Mouse (Mus musculus): ENCODE results near the gene Stt3b. TPM values are rescaled to one million over a fixed set of nuclear protein-coding genes. Genes with fewer than 3 reads are reported as not detected.

Stt3b gene
- polyA plus RNA-seq, 1 experiment from 2014 or later: 106 TPM

DNA sequence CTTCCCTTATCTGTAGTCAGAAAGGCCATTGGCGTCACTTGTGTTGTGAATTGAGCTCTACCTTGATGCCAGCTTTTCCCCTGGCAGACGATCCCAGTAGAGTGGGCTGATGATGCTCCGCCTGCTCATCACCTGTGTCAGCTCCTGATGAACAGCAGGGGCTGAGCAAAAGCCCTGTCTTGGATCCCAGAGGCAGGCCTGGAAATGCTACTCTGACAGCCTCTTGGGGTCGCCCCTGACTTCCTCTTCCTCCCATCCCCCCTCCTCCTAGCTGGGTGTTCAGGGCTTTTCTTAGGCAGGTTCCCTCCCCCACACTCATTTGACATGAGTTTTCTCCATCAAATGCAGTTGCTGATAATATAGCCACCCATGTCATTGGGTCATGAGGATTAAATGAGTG, 81.1 kb downstream of the Stt3b start:
- no peak overlapping the region for H3K9ac ChIP-seq
- ATAC-seq: no peak
- no peaks in the 10 kb centered on the region for H3K27me3 ChIP-seq (replicated peaks)
- no peaks in the 10 kb centered on the region for H3K36me3 ChIP-seq
- H3K9me3 ChIP-seq (replicated peaks): no peaks in the 10 kb centered on the region
- H3K4me3 ChIP-seq: no peak overlapping the region
- 53% methylated on average over 4 of the region's 4 CpGs for WGBS (ENCODE audit: insufficient replicate concordance)
- H3K27ac ChIP-seq: no peak overlapping the region
- peaks cover 11% of the 10 kb centered on the region for H3K4me1 ChIP-seq
- H3K4me2 ChIP-seq: no peak overlapping the region

DNA sequence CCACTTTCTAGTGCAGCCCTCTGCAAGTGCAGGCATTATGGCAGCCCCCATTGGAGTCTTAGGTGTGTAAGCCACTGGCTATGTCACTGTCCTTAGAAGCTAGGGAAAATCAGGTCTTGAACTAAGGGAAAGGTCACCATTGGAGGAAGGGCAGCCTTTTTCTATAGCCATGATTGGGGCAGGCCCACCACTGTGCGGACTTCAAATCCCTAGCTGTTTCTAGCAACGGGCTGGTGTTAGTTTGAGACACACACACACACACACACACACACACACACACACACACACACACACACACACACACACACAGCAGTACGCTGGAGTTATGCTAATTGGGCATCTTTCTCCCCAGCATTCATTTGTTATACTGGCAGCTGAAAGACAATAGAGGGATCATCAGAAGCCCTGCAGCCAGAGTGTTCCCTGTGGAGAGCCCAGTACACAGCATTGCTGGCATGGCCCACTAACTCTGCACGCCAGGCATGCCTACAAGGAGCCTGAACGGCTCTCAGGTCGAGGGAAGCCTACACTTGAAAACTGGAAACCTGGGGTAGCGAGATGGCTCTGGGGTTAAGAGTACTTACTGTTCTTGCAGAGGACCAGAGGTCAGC, 85.4 kb downstream of the Stt3b start:
- no peaks in the 10 kb centered on the region for H3K36me3 ChIP-seq
- no peak overlapping the region for H3K4me2 ChIP-seq
- H3K27me3 ChIP-seq (replicated peaks): no peaks in the 10 kb centered on the region
- no peak overlapping the region for H3K9ac ChIP-seq
- peaks cover 9% of the 10 kb centered on the region for H3K4me1 ChIP-seq
- 75% methylated on average over 7 of the region's 7 CpGs for WGBS (ENCODE audit: insufficient replicate concordance)
- H3K27ac ChIP-seq: no peak overlapping the region
- no peaks in the 10 kb centered on the region for H3K9me3 ChIP-seq (replicated peaks)
- no peak for ATAC-seq
- H3K4me3 ChIP-seq: no peak overlapping the region

DNA sequence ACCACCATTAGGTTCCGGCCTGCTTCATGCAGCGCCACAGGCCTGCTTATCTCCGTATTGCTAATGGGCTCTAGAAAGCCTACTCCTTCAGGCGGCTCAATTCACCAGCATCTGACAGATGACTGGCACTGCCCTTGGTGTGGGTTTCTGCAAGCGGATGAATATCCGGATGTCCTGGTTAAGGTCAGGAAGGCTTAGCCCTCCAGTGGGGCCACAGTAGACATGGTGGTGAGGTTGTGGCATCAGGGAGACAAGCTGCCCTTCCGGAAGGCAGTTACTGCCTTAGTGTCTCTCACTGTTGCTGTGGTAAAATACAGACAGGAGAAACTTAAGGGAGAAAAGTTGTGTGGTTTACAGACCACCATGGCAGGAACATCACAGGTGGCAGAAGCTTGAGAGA, 89.0 kb downstream of the Stt3b start:
- ATAC-seq: no peak
- Histone ChIP-seq H3K4me3 (no peak overlapping the region), H3K27ac (no peak overlapping the region), H3K36me3 (no peaks in the 10 kb centered on the region), H3K4me1 (peaks cover 22% of the 10 kb centered on the region), H3K27me3 (replicated peaks) (no peaks in the 10 kb centered on the region), H3K4me2 (no peak overlapping the region), H3K9ac (no peak overlapping the region), H3K9me3 (replicated peaks) (no peaks in the 10 kb centered on the region)
- 76% methylated on average over 7 of the region's 7 CpGs for WGBS (ENCODE audit: insufficient replicate concordance)

DNA sequence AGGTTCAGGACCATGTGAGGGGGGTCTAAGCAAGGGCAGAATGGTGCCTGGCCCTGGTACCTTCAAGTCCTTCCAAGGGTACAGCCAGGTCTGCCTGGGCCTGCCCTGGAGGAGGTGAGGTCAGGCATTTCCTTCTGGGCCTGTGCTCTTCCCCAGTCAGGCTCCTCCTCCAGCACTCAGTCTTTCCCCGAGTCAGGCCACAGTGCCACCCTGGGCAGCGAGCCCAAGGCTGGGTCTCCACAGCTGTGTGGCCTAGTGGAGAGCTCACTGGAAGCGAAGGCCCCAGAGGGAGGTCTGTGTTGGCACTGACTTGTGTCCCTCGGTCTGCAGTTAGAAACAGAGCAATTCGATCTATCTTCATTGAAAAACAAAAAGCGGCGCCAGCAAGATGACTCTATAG, 89.8 kb downstream of the Stt3b start:
- WGBS (ENCODE audit: insufficient replicate concordance): 67% methylated on average over 7 of the region's 7 CpGs

DNA sequence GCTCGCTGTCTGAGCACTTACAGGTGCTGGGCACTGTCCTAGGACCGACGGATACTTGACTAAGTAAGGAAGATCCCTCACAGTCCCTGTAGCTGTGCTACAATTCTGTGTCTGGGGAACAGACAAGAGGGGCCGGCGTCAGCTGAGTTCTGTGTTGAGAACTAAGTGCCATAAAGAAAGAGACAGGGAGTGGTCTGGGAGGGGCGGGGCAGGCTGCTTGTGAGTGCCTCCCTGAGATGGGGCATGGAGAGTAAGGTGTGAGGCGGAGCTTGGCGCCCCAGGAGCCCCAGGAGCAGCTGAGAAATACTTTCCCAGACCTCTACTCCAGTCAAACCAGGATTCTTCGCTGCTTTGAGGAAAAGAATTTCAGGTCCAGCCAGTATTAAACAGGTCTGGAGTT, 92.2 kb downstream of the Stt3b start:
- no peaks in the 10 kb centered on the region for H3K36me3 ChIP-seq
- peak overlapping the region; percentile 23; the same call in 1 of the 2 replicates for H3K4me2 ChIP-seq
- WGBS (ENCODE audit: insufficient replicate concordance): 30% methylated on average over 9 of the region's 9 CpGs
- H3K4me1 ChIP-seq: peaks cover 42% of the 10 kb centered on the region
- ATAC-seq: peak; percentile 72
- H3K9ac ChIP-seq: no peak overlapping the region
- H3K27me3 ChIP-seq (replicated peaks): no peaks in the 10 kb centered on the region
- no peak overlapping the region for H3K27ac ChIP-seq
- no peaks in the 10 kb centered on the region for H3K9me3 ChIP-seq (replicated peaks)
- H3K4me3 ChIP-seq: no peak overlapping the region

More for the DNA sequence above, 89.8 kb downstream of the Stt3b start:
- H3K36me3 ChIP-seq: no peaks in the 10 kb centered on the region
- no peaks in the 10 kb centered on the region for H3K27me3 ChIP-seq (replicated peaks)
- ATAC-seq: no peak
- no peak overlapping the region for H3K9ac ChIP-seq
- no peaks in the 10 kb centered on the region for H3K9me3 ChIP-seq (replicated peaks)
- peaks cover 30% of the 10 kb centered on the region for H3K4me1 ChIP-seq
- no peak overlapping the region for H3K4me2 ChIP-seq
- no peak overlapping the region for H3K4me3 ChIP-seq
- no peak overlapping the region for H3K27ac ChIP-seq

DNA sequence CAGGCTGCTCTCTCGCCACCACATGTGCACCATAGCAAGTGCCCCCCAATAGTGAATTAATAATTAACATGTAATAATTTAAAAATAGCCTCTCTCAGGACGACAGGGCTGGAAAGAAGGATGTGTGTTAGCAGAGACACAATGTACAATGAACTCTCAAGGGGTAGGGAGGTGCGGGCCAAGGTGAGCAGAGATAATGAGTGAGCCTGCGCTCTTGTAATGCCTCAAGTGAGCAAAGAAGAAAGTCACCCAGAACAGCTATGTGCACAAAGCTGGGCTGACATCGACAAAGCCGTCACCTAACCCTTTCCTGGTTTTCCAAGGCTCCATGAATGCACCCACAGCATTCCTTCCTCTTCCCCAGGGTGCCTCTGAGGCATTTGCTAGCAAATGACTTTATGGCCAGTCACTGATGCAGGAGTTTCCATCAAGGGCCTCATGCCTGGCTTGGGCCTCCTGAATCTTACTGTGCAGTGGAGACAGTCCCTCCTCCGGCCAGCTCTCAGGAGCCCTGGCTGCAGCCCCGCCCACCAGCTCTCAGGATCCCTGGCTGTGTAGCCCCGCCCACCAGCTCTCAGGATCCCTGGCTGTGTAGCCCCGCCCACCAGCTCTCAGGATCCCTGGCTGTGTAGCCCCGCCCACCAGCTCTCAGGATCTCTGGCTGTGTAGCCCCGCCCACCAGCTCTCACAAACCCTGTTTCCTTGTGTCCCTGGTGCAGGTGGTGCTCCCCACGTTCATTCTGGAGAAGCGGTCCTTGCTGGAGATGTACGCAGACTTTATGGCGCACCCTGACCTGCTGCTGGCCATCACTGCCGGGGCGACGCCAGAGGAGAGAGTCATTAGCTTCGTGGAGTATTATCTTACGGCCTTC, 94.2 kb downstream of the Stt3b start:
- 37% methylated on average over 21 of the region's 21 CpGs for WGBS (ENCODE audit: insufficient replicate concordance)
- Histone ChIP-seq H3K4me1 (peaks cover 42% of the 10 kb centered on the region), H3K27ac (no peak overlapping the region), H3K4me2 (peak overlapping the region; percentile 47), H3K9ac (no peak overlapping the region), H3K4me3 (no peak overlapping the region), H3K9me3 (replicated peaks) (no peaks in the 10 kb centered on the region), H3K27me3 (replicated peaks) (no peaks in the 10 kb centered on the region), H3K36me3 (no peaks in the 10 kb centered on the region)
- ATAC-seq: peak; percentile 74

DNA sequence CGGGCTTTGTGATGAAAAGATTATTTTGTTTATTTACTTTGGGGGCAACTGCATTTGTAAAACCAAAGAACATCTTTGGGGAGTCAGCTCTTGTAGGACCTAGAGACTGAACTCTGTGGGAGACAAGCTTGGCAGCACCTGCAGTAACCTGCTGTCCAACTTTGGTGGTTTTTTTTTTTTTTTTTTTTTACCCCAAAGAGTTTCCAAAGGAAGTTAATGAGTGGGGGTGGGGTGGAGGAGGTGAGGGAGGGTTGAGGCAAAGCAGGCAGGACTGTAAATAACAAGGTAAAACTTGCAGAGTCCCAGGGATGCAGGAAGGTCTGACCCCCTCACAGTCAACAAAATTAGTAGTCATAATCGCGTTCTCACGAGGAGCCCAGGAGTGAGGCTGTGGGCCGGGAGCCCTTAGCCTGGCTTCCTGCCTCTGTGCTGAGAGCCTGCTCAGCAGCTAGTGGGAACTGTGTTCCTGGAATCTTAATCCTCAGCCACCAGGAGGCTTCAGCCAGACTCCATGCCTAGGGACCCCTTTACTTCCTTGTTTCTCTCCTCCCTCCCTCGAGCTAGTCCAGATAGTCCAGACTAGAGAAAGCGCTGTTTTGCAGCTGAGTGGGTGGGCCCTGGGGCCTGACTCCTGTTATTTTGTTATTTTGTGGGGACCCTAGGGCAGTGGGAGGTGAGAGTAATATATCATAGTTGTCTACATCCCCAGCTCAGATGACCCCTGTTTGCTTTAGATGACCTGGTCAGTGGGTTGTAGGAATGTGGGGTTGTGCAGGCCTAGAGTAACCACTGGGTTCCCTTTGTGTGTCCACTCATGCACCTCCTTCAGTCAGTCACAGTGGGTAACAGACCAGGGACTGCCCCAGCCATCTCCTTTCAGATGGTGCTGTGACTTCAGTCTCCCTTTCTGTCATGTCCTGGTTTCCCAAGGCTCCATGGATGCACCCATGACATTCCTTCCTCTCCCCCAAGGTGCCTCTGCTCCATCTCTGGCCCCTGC, 95.3 kb downstream of the Stt3b start:
- ATAC-seq: no peak
- Histone ChIP-seq H3K27ac (no peak overlapping the region), H3K4me2 (no peak overlapping the region), H3K9ac (no peak overlapping the region), H3K27me3 (replicated peaks) (no peaks in the 10 kb centered on the region), H3K4me1 (peaks cover 45% of the 10 kb centered on the region), H3K9me3 (replicated peaks) (no peaks in the 10 kb centered on the region), H3K4me3 (no peak overlapping the region), H3K36me3 (no peaks in the 10 kb centered on the region)
- 39% methylated on average over 7 of the region's 7 CpGs for WGBS (ENCODE audit: insufficient replicate concordance)

DNA sequence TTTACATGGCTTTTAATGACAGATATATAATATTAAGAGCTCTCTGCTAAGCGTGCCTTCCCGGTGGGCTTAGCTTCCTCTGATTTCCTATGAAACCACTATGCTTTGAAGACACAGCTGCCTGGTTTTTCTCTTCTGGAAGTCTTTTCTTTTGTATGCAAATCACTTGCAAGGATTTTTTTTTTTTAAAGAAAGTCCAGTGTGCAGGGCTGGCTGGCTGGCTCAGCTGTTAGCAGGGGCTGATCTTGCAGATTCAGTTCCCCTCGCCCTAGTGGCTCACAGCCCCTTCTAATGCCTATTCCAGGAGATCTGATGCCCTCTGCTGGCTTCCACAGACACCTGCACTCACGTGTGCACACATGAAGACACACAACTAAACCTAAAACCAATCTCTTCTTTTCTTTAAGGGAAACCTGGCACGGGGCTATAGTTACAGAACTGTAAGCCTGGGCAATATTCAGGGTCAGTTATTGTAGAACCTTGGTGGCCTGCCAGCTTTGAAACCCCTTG, 96.4 kb downstream of the Stt3b start:
- Histone ChIP-seq H3K27me3 (replicated peaks) (no peaks in the 10 kb centered on the region), H3K4me2 (no peak overlapping the region), H3K9ac (no peak overlapping the region), H3K4me3 (no peak overlapping the region), H3K36me3 (no peaks in the 10 kb centered on the region), H3K4me1 (peaks cover 56% of the 10 kb centered on the region), H3K27ac (no peak overlapping the region), H3K9me3 (replicated peaks) (no peaks in the 10 kb centered on the region)
- no peak for ATAC-seq
- WGBS (ENCODE audit: insufficient replicate concordance): 74% methylated on average over 5 of the region's 5 CpGs

DNA sequence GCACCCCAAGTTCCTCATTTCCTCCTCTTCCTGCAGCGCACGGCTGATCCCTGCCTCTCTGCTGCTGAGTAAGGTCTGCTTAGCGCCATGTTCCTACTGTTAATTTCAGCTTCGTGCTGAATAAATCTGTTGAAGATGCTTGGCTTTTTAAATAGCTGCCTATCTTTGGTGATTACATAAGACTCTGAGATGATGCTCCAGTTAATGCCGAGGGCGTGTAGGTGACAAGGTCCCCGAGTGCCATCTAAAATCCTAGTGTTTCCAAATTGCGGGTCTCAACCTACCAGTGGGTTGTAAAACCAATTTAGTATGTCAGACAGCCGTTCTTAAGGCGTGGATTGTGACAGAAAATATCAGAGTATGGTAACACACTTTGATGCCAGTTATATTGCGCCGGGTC, 99.7 kb downstream of the Stt3b start:
- Histone ChIP-seq H3K4me1 (peaks cover 49% of the 10 kb centered on the region), H3K27ac (no peak overlapping the region), H3K9me3 (replicated peaks) (no peaks in the 10 kb centered on the region), H3K4me3 (no peak overlapping the region), H3K27me3 (replicated peaks) (no peaks in the 10 kb centered on the region), H3K9ac (no peak overlapping the region), H3K36me3 (no peaks in the 10 kb centered on the region), H3K4me2 (no peak overlapping the region)
- WGBS (ENCODE audit: insufficient replicate concordance): 83% methylated on average over 12 of the region's 12 CpGs
- no peak for ATAC-seq

DNA sequence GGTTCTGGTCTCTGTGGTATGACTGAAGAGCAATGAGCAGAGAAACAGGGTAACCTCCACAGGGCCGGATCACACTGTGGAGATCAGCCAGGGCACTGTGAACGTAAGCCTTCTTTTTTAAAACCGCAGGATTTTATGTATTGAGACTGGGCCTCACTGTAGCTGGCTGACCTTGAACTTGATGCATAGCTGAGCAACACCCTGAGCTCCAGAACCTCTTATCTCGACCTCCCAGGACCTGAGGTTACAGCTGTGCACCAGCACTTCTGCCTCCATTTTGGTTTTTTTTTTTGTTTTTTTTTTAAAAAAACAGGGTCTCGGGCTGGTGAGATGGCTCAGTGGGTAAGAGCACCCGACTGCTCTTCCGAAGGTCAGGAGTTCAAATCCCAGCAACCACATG, 100.5 kb downstream of the Stt3b start:
- Histone ChIP-seq H3K4me3 (no peak overlapping the region), H3K27ac (peak overlapping the region; percentile 74)
- ATAC-seq: peak; percentile 90

DNA sequence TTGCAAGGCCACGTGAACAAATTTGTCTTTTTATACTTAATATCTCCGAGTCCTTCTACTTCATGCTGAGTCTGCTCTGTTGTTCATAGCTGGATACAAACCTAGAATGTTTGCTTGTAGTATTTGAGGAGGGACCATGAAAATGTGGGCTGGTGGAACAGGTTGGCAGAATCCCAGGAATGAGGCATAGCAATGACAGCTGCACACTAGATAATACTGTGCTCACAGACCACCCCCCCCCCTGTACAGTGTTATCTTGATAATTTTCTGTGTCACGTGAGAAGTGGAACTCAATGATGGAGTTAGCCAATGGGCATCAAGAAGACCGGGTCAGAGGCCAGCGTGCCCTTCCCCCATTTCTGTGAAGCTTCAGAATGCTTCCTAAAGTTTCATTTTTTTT, 104.0 kb downstream of the Stt3b start:
- Histone ChIP-seq H3K27ac (no peak overlapping the region), H3K36me3 (no peaks in the 10 kb centered on the region), H3K4me3 (no peak overlapping the region), H3K9ac (no peak overlapping the region), H3K9me3 (replicated peaks) (no peaks in the 10 kb centered on the region), H3K4me1 (peaks cover 56% of the 10 kb centered on the region), H3K27me3 (replicated peaks) (0 out of 2 replicates have a peak, but pooled peaks cover 15% of the 10 kb centered on the region), H3K4me2 (0 out of 2 replicates have a peak overlapping the region, but pooled peaks have one; percentile 18)
- ATAC-seq: no peak
- WGBS (ENCODE audit: insufficient replicate concordance): 59% methylated on average over 5 of the region's 5 CpGs

More for the DNA sequence above, 100.5 kb downstream of the Stt3b start:
- H3K36me3 ChIP-seq: no peaks in the 10 kb centered on the region
- WGBS (ENCODE audit: insufficient replicate concordance): 33% methylated on average over 7 of the region's 7 CpGs
- H3K9me3 ChIP-seq (replicated peaks): no peaks in the 10 kb centered on the region
- peak overlapping the region; percentile 17; the same call in 1 of the 2 replicates for H3K4me2 ChIP-seq
- H3K4me1 ChIP-seq: peaks cover 47% of the 10 kb centered on the region
- 0 out of 2 replicates have a peak, but pooled peaks cover 3% of the 10 kb centered on the region for H3K27me3 ChIP-seq (replicated peaks)
- H3K9ac ChIP-seq: no peak overlapping the region

Measured in liver, embryonic 12.5 days (tissue).